Mouse (Mus musculus) ovary, adult 10 weeks (tissue): ENCODE measurements around the gene Sertad3. TPM values are rescaled to one million over a fixed set of nuclear protein-coding genes. Genes with fewer than 3 reads are reported as not detected.

Source experiments
- polyA plus RNA-seq: library from polyadenylated mRNA; stranded (reverse); fragments of 350-450 nt; fragmentation: Illumina TruSeq; extraction: RNeasy Lipid Tissue Mini Kit (QIAGEN cat#74804); gene quantifications from one replicate; pipeline ENCODE4 v1.2.3, GENCODE M21; 2014

The Sertad3 gene
- 2.0 TPM for polyA plus RNA-seq

GRCm38 (mm10) chr7:27473156-27473834 is at the start of gene Sertad3:
Gene Sertad3, plus strand, starts transcription at chr7:27473768.

GRCm38 (mm10) chr7:27447419-27448286 is 25.9 kb upstream of the Sertad3 start, which contains the start of the genes Sptbn4 and Blvrb:
Gene Sptbn4, minus strand, starts transcription at chr7:27447686.
Gene Blvrb, plus strand, starts transcription at chr7:27447978.

GRCm38 (mm10) chr7:27486770-27487697 is 13.5 kb downstream of the Sertad3 start, which contains the start of gene Sertad1:
Gene Sertad1, plus strand, starts transcription at chr7:27486910.

GRCm38 (mm10) chr7:27499036-27499435 is 25.5 kb downstream of the Sertad3 start, which contains the start of gene Prx:
Gene Prx, plus strand, starts transcription at chr7:27499324.

GRCm38 (mm10) chr7:27522967-27523366 is 49.4 kb downstream of the Sertad3 start, which contains the start of gene Hipk4:
Gene Hipk4, plus strand, starts transcription at chr7:27523267.

Other genes with a start within 250 kb of the Sertad3 start
- gene Itpkc, start 245.1 kb upstream of the Sertad3 start, polyA plus RNA-seq = 0.48 TPM
- 0.68 TPM for gene Coq8b, start 240.7 kb upstream of the Sertad3 start, polyA plus RNA-seq
- gene Numbl, start 215.3 kb upstream of the Sertad3 start, polyA plus RNA-seq = 0.51 TPM
- not detected for gene Ltbp4, start 136.1 kb upstream of the Sertad3 start, polyA plus RNA-seq
- gene Shkbp1, start 117.7 kb upstream of the Sertad3 start, polyA plus RNA-seq = 0.54 TPM
- not detected for gene Gm20479, start 116.3 kb upstream of the Sertad3 start, polyA plus RNA-seq
- not detected for gene Sptbn4, start 26.1 kb upstream of the Sertad3 start, polyA plus RNA-seq
- gene Blvrb, start 25.8 kb upstream of the Sertad3 start, polyA plus RNA-seq = not detected
- 0.51 TPM for gene Sertad1, start 13.1 kb downstream of the Sertad3 start, polyA plus RNA-seq
- gene Prx, start 25.6 kb downstream of the Sertad3 start, polyA plus RNA-seq = 0.14 TPM
- 0.46 TPM for gene Hipk4, start 49.5 kb downstream of the Sertad3 start, polyA plus RNA-seq
- gene Pld3, start 79.5 kb downstream of the Sertad3 start, polyA plus RNA-seq = 0.34 TPM
- gene 2310022A10Rik, start 79.5 kb downstream of the Sertad3 start, polyA plus RNA-seq = 2.0 TPM
- 9.0 TPM for gene Akt2, start 117.8 kb downstream of the Sertad3 start, polyA plus RNA-seq
- not detected for gene Ttc9b, start 180.1 kb downstream of the Sertad3 start, polyA plus RNA-seq
- 0.91 TPM for gene Map3k10, start 200.8 kb downstream of the Sertad3 start, polyA plus RNA-seq
- 6.0 TPM for gene Zfp607b, start 215.6 kb downstream of the Sertad3 start, polyA plus RNA-seq